Mouse (Mus musculus) kidney, adult 2 months (tissue): ENCODE data around the gene Sp2. TPM values are rescaled to one million over a fixed set of nuclear protein-coding genes. Genes with fewer than 3 reads are reported as not detected.

Experiments
- DNase-seq: peaks from one replicate; pipeline ENCODE4 v3.0.0; 2021
- H3K27ac ChIP-seq: fragments of 200-500 bp; 2 replicates; pipeline ENCODE4 v1.5.1; 2012; ENCODE audit warnings: low read depth, low read length, control low read depth, inconsistent platforms; ENCODE audit not compliant: insufficient read depth
- H3K27me3 ChIP-seq: fragments of 200-500 bp; replicated peaks from 2 replicates; pipeline ENCODE4 v1.6.1; 2012; ENCODE audit warnings: mild to moderate bottlenecking, moderate library complexity, low read length, inconsistent platforms; ENCODE audit not compliant: control insufficient read depth, insufficient read depth
- H3K36me3 ChIP-seq: fragments of 200-500 bp; 2 replicates; pipeline ENCODE4 v1.6.1; 2012; ENCODE audit warnings: mild to moderate bottlenecking, moderate library complexity, low read length, inconsistent platforms; ENCODE audit not compliant: control insufficient read depth, insufficient read depth
- H3K4me1 ChIP-seq: fragments of 200-500 bp; 2 replicates; pipeline ENCODE4 v1.6.1; 2011; ENCODE audit warnings: low read length; ENCODE audit not compliant: control insufficient read depth, insufficient read depth
- H3K4me3 ChIP-seq: fragments of 200-500 bp; 2 replicates; pipeline ENCODE4 v1.5.1; 2011; ENCODE audit warnings: mild to moderate bottlenecking, low read depth, low read length, control low read depth; ENCODE audit not compliant: insufficient read depth
- CTCF ChIP-seq: fragments of 200-500 bp; conservative IDR thresholded peaks from 2 replicates; pipeline ENCODE4 v1.5.1; 2011; ENCODE audit warnings: low read depth, mild to moderate bottlenecking, control low read depth, low read length, moderate library complexity, mixed read lengths; ENCODE audit not compliant: insufficient read depth, insufficient read length
- POLR2A ChIP-seq: fragments of 200-500 bp; IDR thresholded peaks from one replicate; pipeline ENCODE4 v1.6.1; 2011; ENCODE audit warnings: low read depth, low read length, control low read depth
- WGBS: fragments of 180-500 bp; shearing (Covaris S2); methylation state at CpG from one replicate; pipeline ENCODE4 v1.1.7; 2018; 5-methylcytosine and 5-hydroxymethylcytosine counted together
- polyA plus RNA-seq: library from polyadenylated mRNA; depleted of rRNA; stranded (reverse); fragments of >200 nt; gene quantifications from 2 replicates; pipeline ENCODE4 v1.2.3, GENCODE M21; 2012

Sp2 gene
- polyA plus RNA-seq, 1 experiment = 13.3 TPM

GRCm38 (mm10) chr11:96981461-96981860 is 1.3 kb downstream of the Sp2 start:
- Histone ChIP-seq H3K27ac (no peak overlapping the region), H3K27me3 (no peaks in the 10 kb centered on the region), H3K4me3 (no peak overlapping the region), H3K4me1 (no peaks in the 10 kb centered on the region; the same call in 1 of the 2 replicates), H3K36me3 (no peaks in the 10 kb centered on the region)
- DNase-seq = no peak
- WGBS = 73% methylated on average over 15 of the region's 15 CpGs
- TF ChIP-seq POLR2A (no peak), CTCF (no peak)

GRCm38 (mm10) chr11:96980021-96980420 is 2.7 kb downstream of the Sp2 start:
- Histone ChIP-seq H3K4me3 (no peak overlapping the region), H3K27ac (no peak overlapping the region), H3K36me3 (no peaks in the 10 kb centered on the region), H3K27me3 (no peaks in the 10 kb centered on the region), H3K4me1 (peaks cover 10% of the 10 kb centered on the region; the same call in 1 of the 2 replicates)
- WGBS = 85% methylated on average over 5 of the region's 5 CpGs
- TF ChIP-seq CTCF (no peak), POLR2A (no peak)
- no peak for DNase-seq

GRCm38 (mm10) chr11:96979329-96979728 is 3.4 kb downstream of the Sp2 start:
- no peak for DNase-seq
- H3K4me1 ChIP-seq = peaks cover 10% of the 10 kb centered on the region; the same call in 1 of the 2 replicates
- TF ChIP-seq CTCF = no peak
- no peak for TF ChIP-seq POLR2A
- no peak overlapping the region for H3K4me3 ChIP-seq
- no peaks in the 10 kb centered on the region for H3K27me3 ChIP-seq
- H3K27ac ChIP-seq = no peak overlapping the region
- 88% methylated on average over 7 of the region's 7 CpGs for WGBS
- H3K36me3 ChIP-seq = no peaks in the 10 kb centered on the region

- H3K27ac ChIP-seq = peak overlapping the region; percentile 86; the same call in 1 of the 2 replicates
- peak overlapping the region; percentile 85 for H3K4me3 ChIP-seq
- no peak for DNase-seq
- peaks cover 10% of the 10 kb centered on the region; the same call in 1 of the 2 replicates for H3K4me1 ChIP-seq
- TF ChIP-seq POLR2A (no peak), CTCF (no peak)
- no peaks in the 10 kb centered on the region for H3K27me3 ChIP-seq
- H3K36me3 ChIP-seq = no peaks in the 10 kb centered on the region
- WGBS = 25% methylated on average over 17 of the region's 17 CpGs
Observed at GRCm38 (mm10) chr11:96978401-96979246, 4.1 kb downstream of the Sp2 start.

GRCm38 (mm10) chr11:96977606-96978400 is 5.0 kb downstream of the Sp2 start:
- under 1% methylated on average over 45 of the region's 45 CpGs for WGBS
- peaks cover 13% of the 10 kb centered on the region; the same call in 1 of the 2 replicates for H3K4me1 ChIP-seq
- H3K36me3 ChIP-seq = no peaks in the 10 kb centered on the region
- H3K4me3 ChIP-seq = peak overlapping the region; percentile 85
- TF ChIP-seq POLR2A (peak; percentile 69), CTCF (no peak)
- H3K27ac ChIP-seq = peak overlapping the region; percentile 90
- H3K27me3 ChIP-seq = no peaks in the 10 kb centered on the region
- DNase-seq = peak; percentile 100

- Histone ChIP-seq H3K4me1 (peaks cover 13% of the 10 kb centered on the region; the same call in 1 of the 2 replicates), H3K4me3 (peak overlapping the region; percentile 68), H3K27ac (peak overlapping the region; percentile 90), H3K27me3 (no peaks in the 10 kb centered on the region), H3K36me3 (no peaks in the 10 kb centered on the region)
- TF ChIP-seq CTCF (no peak), POLR2A (no peak)
- 2% methylated on average over 49 of the region's 50 CpGs for WGBS
- peak; percentile 91 for DNase-seq
Observed at GRCm38 (mm10) chr11:96976911-96977591, 5.7 kb downstream of the Sp2 start.
